Mouse (Mus musculus) liver, adult 2 months (tissue): ENCODE results near the gene Osbp2.

Source experiments
- CTCF ChIP-seq: fragments of 200-500 bp; IDR thresholded peaks from 2 replicates; pipeline ENCODE4 v1.5.1; 2011; ENCODE audit warnings: low read depth, low read length, control low read depth
- POLR2A ChIP-seq: fragments of 200-500 bp; IDR thresholded peaks from 2 replicates; pipeline ENCODE4 v1.6.1; 2011; ENCODE audit warnings: low read length, control low read depth; ENCODE audit not compliant: insufficient read depth; ENCODE audit errors: extremely low read depth

DNA sequence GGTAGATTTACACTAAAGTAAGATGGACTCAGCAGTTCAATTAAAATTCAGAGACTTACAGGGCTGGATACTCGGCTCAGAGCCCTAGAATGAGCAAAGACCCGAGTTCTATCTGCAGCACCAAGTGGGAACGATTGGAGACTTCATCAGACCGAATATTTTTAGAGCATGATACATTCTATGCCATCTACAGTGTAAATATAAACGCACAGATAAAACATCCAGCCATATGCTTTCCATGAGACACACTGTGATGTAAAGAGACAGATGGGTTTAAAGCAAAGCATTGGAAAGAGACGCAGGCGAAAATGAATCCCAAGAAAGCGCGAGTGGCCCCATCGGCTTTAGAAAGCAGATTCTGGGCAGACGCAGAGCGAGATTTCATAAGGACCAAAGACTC is 122.5 kb downstream of the Osbp2 start:
- TF ChIP-seq CTCF (no peak), POLR2A (no peak)
